ENCODE assay signal across 7 mouse cellular contexts in genomic region chr3:96057747-96058204, GRCm38 (mm10). TPM values are rescaled to one million over a fixed set of nuclear protein-coding genes. Genes with fewer than 3 reads are reported as not detected.
DNase-seq lines count a peak whose midpoint lies in the region; ATAC-seq lines count a peak whose summit lies in the region.

No protein-coding gene starts in this region.

- WGBS in embryonic facial prominence, embryonic 11.5 days, result under 1% methylated on average over 26 of the region's 26 CpGs
- under 1% methylated on average over 26 of the region's 26 CpGs for WGBS in limb, embryonic 11.5 days
- WGBS in midbrain, embryonic 14.5 days, result under 1% methylated on average over 26 of the region's 26 CpGs

- no peaks in the 10 kb centered on the region for H3K36me3 ChIP-seq in embryonic facial prominence, embryonic 11.5 days (replicated peaks; ENCODE audit: control insufficient read depth, insufficient read depth, low read depth, low read length)
- no peaks in the 10 kb centered on the region; the same call in 1 of the 2 replicates for H3K36me3 ChIP-seq in limb, embryonic 11.5 days (ENCODE audit: control insufficient read depth, insufficient read depth, low read length)
- H3K36me3 ChIP-seq in midbrain, embryonic 14.5 days (ENCODE audit: control insufficient read depth, insufficient read depth, low read length), result peaks cover 15% of the 10 kb centered on the region; the same call in 1 of the 2 replicates

- peak overlapping the region; percentile 69 for H3K4me2 ChIP-seq in embryonic facial prominence, embryonic 11.5 days (ENCODE audit: low read depth, low read length)
- H3K4me2 ChIP-seq in limb, embryonic 11.5 days (ENCODE audit: low read depth, severe bottlenecking), result peak overlapping the region; percentile 77
- peak overlapping the region; percentile 87 for H3K4me2 ChIP-seq in midbrain, embryonic 14.5 days (ENCODE audit: low read length)

- peak overlapping the region; percentile 47 for H3K27ac ChIP-seq in embryonic facial prominence, embryonic 11.5 days (replicated peaks; ENCODE audit: low read depth, low read length)
- peak overlapping the region; percentile 92 for H3K27ac ChIP-seq in limb, embryonic 11.5 days (replicated peaks; ENCODE audit: low read depth, low read length)
- H3K27ac ChIP-seq in midbrain, embryonic 14.5 days (replicated peaks; ENCODE audit: low read depth, low read length), result peak overlapping the region; percentile 87

- DNase-seq in adrenal gland, postnatal 14 days, result peak; percentile 93
- peak; percentile 95 for DNase-seq in embryonic facial prominence, embryonic 11.5 days (ENCODE audit: low spot score)
- DNase-seq in heart, adult 11 months, result peak; percentile 99
- peak; percentile 91 for DNase-seq in kidney, adult 18-20 months
- peak; percentile 92 for DNase-seq in limb, embryonic 11.5 days (ENCODE audit: low spot score)
- DNase-seq in midbrain, embryonic 14.5 days, result peak; percentile 95
- DNase-seq in spleen, adult 18-20 months, result peak; percentile 62 to 77

- H3K4me1 ChIP-seq in embryonic facial prominence, embryonic 11.5 days (ENCODE audit: control insufficient read depth, insufficient read depth, low read length), result no peaks in the 10 kb centered on the region
- 0 out of 2 replicates have a peak, but pooled peaks cover 2% of the 10 kb centered on the region for H3K4me1 ChIP-seq in limb, embryonic 11.5 days (ENCODE audit: control insufficient read depth, insufficient read depth, low read length)
- peaks cover 10% of the 10 kb centered on the region; the same call in 1 of the 2 replicates for H3K4me1 ChIP-seq in midbrain, embryonic 14.5 days (ENCODE audit: control insufficient read depth, insufficient read depth, low read length)

- peak overlapping the region; percentile 80 for H3K9ac ChIP-seq in embryonic facial prominence, embryonic 11.5 days (replicated peaks; ENCODE audit: low read length)
- peak overlapping the region; percentile 87 for H3K9ac ChIP-seq in limb, embryonic 11.5 days (ENCODE audit: low read length)
- peak overlapping the region; percentile 55 for H3K9ac ChIP-seq in midbrain, embryonic 14.5 days (replicated peaks; ENCODE audit: low read length)

- ATAC-seq in embryonic facial prominence, embryonic 11.5 days (replicated peaks; ENCODE audit: insufficient number of reproducible peaks, low FRiP score, low TSS enrichment, low read depth), result peak; percentile 96
- ATAC-seq in limb, embryonic 11.5 days (ENCODE audit: insufficient number of reproducible peaks, low FRiP score, low TSS enrichment, low read depth), result peak; percentile 91
- peak; percentile 93 for ATAC-seq in midbrain, embryonic 14.5 days (ENCODE audit: low FRiP score, low TSS enrichment)

- no peaks in the 10 kb centered on the region for H3K27me3 ChIP-seq in embryonic facial prominence, embryonic 11.5 days (ENCODE audit: control insufficient read depth, insufficient read depth, low read length)
- H3K27me3 ChIP-seq in limb, embryonic 11.5 days (ENCODE audit: control insufficient read depth, insufficient read depth, low read length), result no peaks in the 10 kb centered on the region
- no peaks in the 10 kb centered on the region for H3K27me3 ChIP-seq in midbrain, embryonic 14.5 days (ENCODE audit: control insufficient read depth, insufficient read depth, low read length)

- no peaks in the 10 kb centered on the region for H3K9me3 ChIP-seq in embryonic facial prominence, embryonic 11.5 days (replicated peaks; ENCODE audit: control insufficient read depth, low read length)
- H3K9me3 ChIP-seq in limb, embryonic 11.5 days (ENCODE audit: control insufficient read depth, low read length), result no peaks in the 10 kb centered on the region
- no peaks in the 10 kb centered on the region for H3K9me3 ChIP-seq in midbrain, embryonic 14.5 days (ENCODE audit: control insufficient read depth, low read length)

- peak overlapping the region; percentile 52 for H3K4me3 ChIP-seq in embryonic facial prominence, embryonic 11.5 days (ENCODE audit: low read depth, low read length)
- peak overlapping the region; percentile 74 for H3K4me3 ChIP-seq in limb, embryonic 11.5 days (ENCODE audit: low read depth, low read length)
- H3K4me3 ChIP-seq in midbrain, embryonic 14.5 days (replicated peaks; ENCODE audit: low read depth, low read length), result peak overlapping the region; percentile 50

RNA-seq across cellular contexts. Expression of gene Vps45, which starts 0.5 kb away (rescaled TPM):
- total RNA-seq in adrenal gland, postnatal 14 days (2021), result 27.0 and 31.1 TPM in 2 replicates
- polyA plus RNA-seq in embryonic facial prominence, embryonic 11.5 days (2014; fragmentation: Nextera tagmentation; extraction: Ambion mirVana), result 20.7 and 21.3 TPM in 2 replicates
- polyA plus RNA-seq in limb, embryonic 11.5 days (2014; fragmentation: Nextera tagmentation; extraction: Ambion mirVana), result 19.5 and 22.7 TPM in 2 replicates
- polyA plus RNA-seq in midbrain, embryonic 14.5 days (2014; fragmentation: Nextera tagmentation; extraction: Ambion mirVana), result 46.4 and 54.6 TPM in 2 replicates

RNA-seq across cellular contexts. Expression of gene Otud7b, which starts 46.6 kb away (rescaled TPM):
- 31.8 and 40.8 TPM in 2 replicates for total RNA-seq in adrenal gland, postnatal 14 days (2021)
- polyA plus RNA-seq in embryonic facial prominence, embryonic 11.5 days (2014; fragmentation: Nextera tagmentation; extraction: Ambion mirVana), result 10.7 and 12.1 TPM in 2 replicates
- polyA plus RNA-seq in limb, embryonic 11.5 days (2014; fragmentation: Nextera tagmentation; extraction: Ambion mirVana), result 9.7 and 14.2 TPM in 2 replicates
- 5.3 and 6.1 TPM in 2 replicates for polyA plus RNA-seq in midbrain, embryonic 14.5 days (2014; fragmentation: Nextera tagmentation; extraction: Ambion mirVana)

Comparison
In these comparisons a context has a peak if more than half of its experiments do, and no peak if none do; other contexts are left out.
1. Peak in every context shown above with its lines: DNase-seq, ATAC-seq, H3K4me3 ChIP-seq and H3K27ac ChIP-seq.